Mouse (Mus musculus) colon, adult 2 months (tissue): ENCODE results near the gene Egfr. TPM values are rescaled to one million over a fixed set of nuclear protein-coding genes. Genes with fewer than 3 reads are reported as not detected.

ENCODE experiments used
- polyA plus RNA-seq: library from polyadenylated mRNA; depleted of rRNA; stranded (reverse); fragments of >200 nt; gene quantifications from 2 replicates; pipeline ENCODE4 v1.2.3, GENCODE M21; 2012; rRNA removed

The Egfr gene
- 74.9 and 86.5 TPM in 2 replicates for polyA plus RNA-seq

GRCm38 (mm10) chr11:16752007-16752348 is at the start of gene Egfr:
Egfr (plus strand) TSS chr11:16752203.

GRCm38 (mm10) chr11:16950976-16951760 is 199.2 kb downstream of the Egfr start, which contains the start of gene Fbxo48:
Fbxo48 (plus strand) TSS chr11:16951375.

Other genes starting within 250 kb of the Egfr start
- 3.5 and 4.0 TPM in 2 replicates for gene Sec61g, start 243.7 kb upstream of the Egfr start, polyA plus RNA-seq
- 0.39 and 0.69 TPM in 2 replicates for gene Fbxo48, start 199.2 kb downstream of the Egfr start, polyA plus RNA-seq